Mouse (Mus musculus) left cerebral cortex, adult 2 months (tissue): ENCODE measurements around the gene Ankdd1a. TPM values are rescaled to one million over a fixed set of nuclear protein-coding genes. Genes with fewer than 3 reads are reported as not detected.

Experiments
- DNase-seq, 2 experiments: peaks; one replicate each; pipeline ENCODE4 v3.0.0; 2021 to 2022; ENCODE audit warnings: low spot score in 2 of 2, mixed read lengths in 1 of 2; ENCODE audit errors: extremely low spot score in 1 of 2
- H3K27ac ChIP-seq: fragments of 200-600 bp; 2 replicates; pipeline ENCODE4 v1.8.1; 2022
- H3K4me3 ChIP-seq: fragments of 200-600 bp; 2 replicates; pipeline ENCODE4 v1.8.1; 2022
- CTCF ChIP-seq: fragments of 200-600 bp; IDR thresholded peaks from 2 replicates; pipeline ENCODE4 v1.8.1; 2022; ENCODE audit warnings: antibody characterized with exemption, mild to moderate bottlenecking, moderate library complexity
- intact Hi-C: fragments of 180-260 bp; cut with DNase I; formaldehyde crosslinking; loops from one replicate; pipeline ENCODE4 v1.15.1; 2025
- total RNA-seq, 2 experiments: library from RNA; stranded (reverse); gene quantifications; 2 replicates each; pipeline ENCODE4 v1.2.3; 2021

The Ankdd1a gene
- total RNA-seq, 2 experiments from 2014 or later, result 2.7 to 3.5 TPM

DNA sequence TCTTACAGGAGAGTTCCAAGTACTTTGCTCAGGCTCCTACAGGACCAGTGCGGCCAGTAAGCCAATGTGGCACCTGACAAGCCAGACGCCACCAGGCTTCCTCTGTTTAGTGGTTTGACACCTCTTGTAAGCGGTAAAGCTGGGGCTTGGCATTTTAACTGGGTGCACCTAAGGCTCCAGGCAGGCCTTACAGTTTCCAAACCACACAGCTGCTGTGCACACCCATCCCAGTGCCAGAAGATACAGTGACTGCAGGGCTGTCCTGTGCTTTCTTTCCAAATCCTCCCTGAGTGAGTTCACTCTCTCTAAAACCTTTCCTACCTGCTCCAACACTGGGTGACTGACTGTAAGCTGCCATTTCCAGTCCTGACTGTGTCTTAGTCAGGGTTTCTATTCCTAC lies 28.5 kb downstream of the Ankdd1a start:
- Histone ChIP-seq H3K27ac (no peak overlapping the region), H3K4me3 (no peak overlapping the region)
- DNase-seq, result no peak
- TF ChIP-seq CTCF, result no peak
- intact Hi-C loops, result no loop called here

DNA sequence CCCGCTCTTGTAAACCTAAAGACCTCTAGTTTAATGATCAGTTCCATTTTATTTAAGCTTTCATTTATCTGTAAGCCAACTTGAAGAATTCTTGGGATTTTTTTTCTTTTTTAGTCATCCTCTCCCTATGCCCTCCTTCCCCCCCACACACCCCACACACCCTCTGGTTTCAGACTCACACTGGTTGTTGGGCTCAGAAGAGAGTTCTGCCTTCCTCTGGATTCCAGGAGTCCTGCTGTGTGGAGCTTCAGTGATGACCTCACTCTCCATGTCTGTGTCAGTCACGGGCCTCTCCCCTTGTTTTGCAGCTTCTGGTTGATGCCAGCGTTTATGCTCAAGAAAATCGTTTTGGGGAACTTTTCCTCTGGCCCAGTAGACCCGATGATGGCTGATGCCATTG lies 39.9 kb downstream of the Ankdd1a start:
- TF ChIP-seq CTCF, result no peak
- H3K27ac ChIP-seq, result no peak overlapping the region
- intact Hi-C loops, result no loop called here
- no peak for DNase-seq
- H3K4me3 ChIP-seq, result no peak overlapping the region

DNA sequence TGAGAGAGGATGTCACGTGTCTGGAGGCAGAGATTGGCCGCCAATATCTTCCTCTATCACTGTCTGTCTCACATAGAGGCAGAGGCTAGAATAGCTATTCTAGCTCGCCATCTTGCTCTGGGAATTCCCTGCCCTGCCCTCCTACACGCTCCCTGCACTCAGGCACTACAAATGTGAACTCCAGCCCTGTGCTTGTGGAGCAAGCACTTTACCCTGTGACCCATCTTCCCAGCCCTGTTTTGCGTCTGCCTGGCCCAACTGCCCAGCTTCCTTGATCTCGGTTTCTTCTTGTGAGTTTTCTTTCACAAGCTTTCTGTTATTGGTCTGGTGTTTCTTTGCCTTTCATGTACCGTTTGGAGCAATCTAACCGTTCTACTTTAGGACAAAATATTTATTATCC lies 40.8 kb downstream of the Ankdd1a start:
- intact Hi-C loops, result no loop called here
- DNase-seq, result no peak
- no peak for TF ChIP-seq CTCF
- Histone ChIP-seq H3K4me3 (no peak overlapping the region), H3K27ac (no peak overlapping the region)

DNA sequence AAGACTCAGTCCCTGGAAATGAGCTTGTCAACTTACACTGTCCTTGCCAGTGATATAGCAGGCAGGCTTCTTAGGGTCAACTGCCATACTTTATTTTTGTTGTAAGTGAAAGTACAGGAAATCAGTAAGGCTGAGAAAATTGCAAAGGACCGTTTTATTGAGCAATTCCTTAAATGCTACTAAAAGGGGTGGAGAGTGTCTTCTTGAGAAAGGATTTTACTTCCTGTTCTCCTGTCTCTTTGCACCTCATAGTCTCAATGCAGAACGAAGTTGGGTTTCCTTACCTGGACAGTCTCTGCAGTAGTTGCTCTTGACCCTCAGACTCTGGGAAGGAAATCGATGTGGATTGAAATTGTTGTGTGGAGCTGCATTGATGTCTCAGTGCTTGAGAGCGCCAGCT lies 47.2 kb downstream of the Ankdd1a start:
- intact Hi-C loops, result no loop called here
- DNase-seq, result no peak
- no peak overlapping the region for H3K27ac ChIP-seq
- H3K4me3 ChIP-seq, result no peak overlapping the region
- TF ChIP-seq CTCF, result no peak

DNA sequence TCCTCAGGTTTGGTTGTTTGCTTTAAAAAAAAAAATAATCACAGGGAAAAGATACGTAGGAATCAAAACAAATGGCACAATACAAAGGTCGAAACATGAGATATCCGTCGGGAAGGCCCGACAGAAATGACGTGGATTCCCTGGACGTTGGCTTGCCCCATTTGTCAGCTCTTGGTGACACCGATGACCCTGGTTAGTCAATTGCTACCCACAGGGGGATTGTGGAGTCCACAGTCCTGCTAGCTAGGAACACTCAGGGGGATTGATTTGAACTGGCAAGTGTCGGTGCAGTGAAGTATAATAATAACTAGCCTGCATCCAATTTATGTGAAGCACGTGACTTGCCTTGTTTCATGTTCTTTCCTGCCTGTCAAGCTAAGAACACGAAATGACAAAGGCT lies 52.3 kb downstream of the Ankdd1a start:
- intact Hi-C loops, result no loop called here
- Histone ChIP-seq H3K27ac (no peak overlapping the region), H3K4me3 (no peak overlapping the region)
- TF ChIP-seq CTCF, result no peak
- no peak for DNase-seq

DNA sequence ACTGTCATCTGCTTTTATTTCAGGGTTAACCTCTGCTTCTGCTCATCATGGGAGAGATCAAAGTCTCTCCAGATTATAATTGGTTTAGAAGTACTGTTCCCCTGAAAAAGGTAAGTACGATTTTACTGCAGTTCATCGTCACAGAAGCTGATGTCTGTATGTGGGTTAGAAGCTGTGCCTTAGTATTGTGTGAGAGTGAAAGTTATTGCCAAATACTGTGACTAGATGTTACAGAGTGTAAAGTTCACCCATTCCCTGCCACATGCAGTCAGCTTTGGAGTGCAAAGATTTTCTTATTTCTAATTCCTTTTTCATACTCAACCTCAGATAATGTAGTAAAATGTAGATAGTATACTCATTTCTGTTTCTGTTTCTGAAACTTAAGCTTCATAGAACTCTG lies 54.8 kb downstream of the Ankdd1a start:
- Histone ChIP-seq H3K4me3 (no peak overlapping the region), H3K27ac (no peak overlapping the region)
- DNase-seq, result no peak
- no peak for TF ChIP-seq CTCF
- intact Hi-C loops, result no loop called here

DNA sequence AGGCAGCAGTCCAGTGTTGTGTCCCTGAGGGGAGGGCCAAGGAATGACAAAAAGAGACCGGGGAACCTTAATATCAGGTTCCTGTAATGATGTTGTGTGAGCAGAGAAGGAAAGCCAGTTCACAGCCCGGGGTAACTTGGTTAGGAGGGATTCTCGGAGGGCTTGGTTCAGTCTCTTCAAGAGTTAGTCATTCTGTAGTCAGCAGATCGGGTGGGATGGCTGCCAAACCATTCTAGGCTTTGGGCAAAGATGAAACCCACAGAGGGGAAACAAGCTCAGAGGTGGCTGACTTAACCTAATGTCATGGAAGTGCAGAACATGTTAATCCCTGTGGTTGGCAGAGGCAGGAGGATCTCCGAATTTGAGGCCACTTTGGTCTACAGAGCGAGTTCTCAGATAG lies 55.8 kb downstream of the Ankdd1a start:
- intact Hi-C loops, result loop anchor here (5.0 kb wide), 1 partner anchor 118 kb away; the partner anchor contains the start of gene Plekho2
- no peak for TF ChIP-seq CTCF
- Histone ChIP-seq H3K27ac (no peak overlapping the region), H3K4me3 (no peak overlapping the region)
- no peak for DNase-seq

DNA sequence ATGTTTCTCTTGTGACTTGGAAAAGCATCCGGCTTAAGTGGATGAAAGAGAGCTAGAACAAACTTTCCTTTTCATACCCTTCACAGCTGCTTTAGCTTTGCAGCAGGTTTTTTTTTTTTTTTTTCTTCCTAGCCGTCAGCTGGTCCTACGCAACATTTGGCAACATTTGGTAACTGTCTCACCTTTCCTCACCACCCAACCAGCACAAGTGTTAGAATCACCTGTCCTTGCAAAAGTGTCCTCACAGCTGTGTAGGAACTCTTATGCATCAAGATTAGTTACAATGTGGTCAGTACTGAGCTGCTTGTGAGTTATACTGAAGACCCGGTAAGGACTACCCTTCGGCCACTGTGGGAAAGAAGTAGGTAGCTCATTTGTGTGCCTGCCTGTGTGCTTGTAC lies 57.4 kb downstream of the Ankdd1a start:
- no peak overlapping the region for H3K27ac ChIP-seq
- no peak for DNase-seq
- intact Hi-C loops, result loop anchor here (5.0 kb wide), 1 partner anchor 120 kb away; the partner anchor contains the start of gene Plekho2
- TF ChIP-seq CTCF, result no peak
- H3K4me3 ChIP-seq, result no peak overlapping the region

DNA sequence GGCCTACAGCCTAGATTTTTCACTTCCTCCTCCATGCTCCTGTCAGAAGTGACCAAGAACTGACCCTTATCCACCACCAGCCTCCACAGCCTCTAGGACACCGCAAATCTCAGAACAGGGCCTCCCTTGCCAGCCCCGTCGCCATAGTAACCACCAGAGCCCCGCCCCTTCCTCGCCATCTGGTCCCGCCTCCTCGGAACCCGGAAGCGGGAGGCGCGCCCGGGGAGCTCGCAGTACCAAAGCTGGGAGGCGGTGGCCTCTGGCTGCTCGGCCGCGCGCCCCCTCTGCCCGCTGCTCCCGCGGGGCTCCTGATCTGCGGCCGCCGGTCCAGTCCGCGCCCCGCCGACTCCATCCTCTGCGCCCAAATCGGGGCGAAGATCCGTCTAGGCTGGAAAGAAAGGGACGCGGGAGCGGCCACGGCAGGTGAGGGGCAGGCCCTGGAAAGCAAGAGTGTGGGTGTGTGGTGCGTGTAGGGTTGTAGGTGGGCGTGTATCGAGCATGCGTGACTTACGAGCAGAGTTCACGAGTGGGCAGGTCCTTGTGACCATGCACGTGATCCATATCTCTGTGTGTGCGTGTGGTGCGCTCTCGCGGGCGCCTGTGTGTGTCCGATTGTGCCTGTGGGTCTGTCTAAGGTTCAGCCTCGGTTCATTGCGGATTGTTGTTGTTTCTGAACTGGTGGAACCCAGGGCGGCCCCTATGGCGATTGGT lies 59.1 kb downstream of the Ankdd1a start, which contains the start of gene Spg21:
TSS of gene Spg21 (plus strand) at position 216 of the 711 bp plus-strand sequence.
- H3K4me3 ChIP-seq, result peak within 1 kb of the TSS; percentile 75
- intact Hi-C loops, result loop anchor here (1.0 to 5.0 kb wide), 2 partner anchors 26 to 121 kb away; partner anchors contain the start of genes Mtfmt and Plekho2
- peak; percentile 94 to 96 for DNase-seq
- no peak for TF ChIP-seq CTCF
- peak within 1 kb of the TSS; percentile 92 for H3K27ac ChIP-seq

DNA sequence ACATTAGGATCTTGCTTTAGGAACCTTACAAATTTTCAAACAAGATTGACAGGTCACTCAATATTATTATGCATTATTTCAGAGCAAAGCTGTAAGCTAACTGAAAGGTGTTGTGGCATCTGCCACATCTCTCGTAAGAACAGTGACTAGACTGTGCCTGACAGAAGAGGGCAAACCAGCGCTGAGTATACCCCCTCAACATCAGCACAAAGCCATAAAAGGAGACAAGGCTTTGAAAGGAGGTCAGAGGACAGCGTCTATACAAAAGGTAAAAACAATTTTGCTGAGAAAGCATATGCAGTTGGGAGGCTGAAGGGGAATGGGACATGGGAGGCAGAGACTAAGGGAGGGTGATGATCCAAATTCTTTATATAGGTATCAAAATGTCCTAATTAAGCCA lies 59.8 kb downstream of the Ankdd1a start:
- Histone ChIP-seq H3K4me3 (peak overlapping the region; percentile 75), H3K27ac (peak overlapping the region; percentile 92)
- intact Hi-C loops, result loop anchor here (1.0 to 5.0 kb wide), 2 partner anchors 25 to 122 kb away; partner anchors contain the start of genes Mtfmt and Plekho2
- DNase-seq, result no peak
- no peak for TF ChIP-seq CTCF

DNA sequence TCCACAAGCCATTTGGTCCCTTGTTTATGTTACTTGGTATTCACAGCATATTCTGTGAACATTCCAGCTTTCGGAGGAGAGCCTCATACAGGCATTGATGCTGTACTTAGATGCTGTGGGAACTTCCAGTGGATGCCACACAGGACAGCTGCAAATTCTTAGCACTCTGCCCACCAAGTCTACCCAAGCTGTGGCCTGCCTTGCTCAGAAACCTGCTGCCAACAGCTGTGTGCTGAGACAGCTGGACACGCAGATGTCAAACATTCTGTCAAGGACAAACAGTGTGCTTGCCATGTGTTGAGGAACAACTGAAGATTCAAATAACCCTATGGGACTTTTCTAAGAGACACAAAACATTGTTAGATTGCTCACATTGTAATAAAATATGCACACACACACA lies 61.0 kb downstream of the Ankdd1a start:
- no peak for TF ChIP-seq CTCF
- Histone ChIP-seq H3K4me3 (no peak overlapping the region), H3K27ac (no peak overlapping the region)
- no peak for DNase-seq
- intact Hi-C loops, result no loop called here

DNA sequence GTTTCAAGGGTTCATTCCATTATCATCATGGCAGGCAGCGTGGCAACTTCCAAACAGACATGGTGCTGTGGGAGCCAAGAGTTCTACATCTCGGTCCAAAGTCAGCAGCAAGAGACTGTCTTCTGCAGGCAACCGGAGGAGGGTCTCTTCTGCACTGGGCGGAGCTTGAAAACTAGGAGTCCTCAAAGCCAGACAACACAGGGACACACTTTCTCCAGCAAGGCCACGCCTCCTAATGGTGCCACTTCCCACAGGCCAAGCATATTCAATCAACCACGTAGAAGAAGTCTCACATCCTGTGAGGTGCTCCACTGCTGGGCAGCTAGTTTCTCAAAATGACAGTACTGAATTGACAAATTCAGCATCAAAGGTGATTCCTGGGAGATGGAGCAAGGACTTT lies 72.0 kb downstream of the Ankdd1a start:
- no peak overlapping the region for H3K4me3 ChIP-seq
- no peak for DNase-seq
- H3K27ac ChIP-seq, result no peak overlapping the region
- intact Hi-C loops, result no loop called here
- no peak for TF ChIP-seq CTCF

DNA sequence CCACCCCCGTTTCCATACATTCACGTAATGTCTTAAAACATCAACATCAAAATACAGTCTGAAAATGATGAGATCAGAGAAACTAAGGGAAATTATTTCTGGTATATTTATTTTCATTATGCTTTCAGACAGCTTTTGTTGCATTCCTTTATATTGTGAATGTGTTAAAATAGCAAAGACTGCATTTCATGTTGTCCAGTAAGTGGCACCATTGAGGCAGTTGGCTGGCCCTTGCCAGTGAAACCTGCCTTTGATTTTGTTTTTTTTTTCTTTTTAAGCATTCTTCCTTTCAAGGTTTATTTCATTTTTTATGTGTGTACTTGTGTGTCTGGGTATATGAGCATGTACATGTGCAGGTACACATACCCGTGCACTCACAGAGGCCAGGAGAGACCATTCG lies 75.3 kb downstream of the Ankdd1a start:
- no peak for DNase-seq
- TF ChIP-seq CTCF, result peak; percentile 21
- intact Hi-C loops, result no loop called here
- Histone ChIP-seq H3K27ac (no peak overlapping the region), H3K4me3 (no peak overlapping the region)

Other genes starting within 250 kb of the Ankdd1a start
- gene Clpx, start 225.9 kb downstream of the Ankdd1a start, total RNA-seq, result 10 to 100 TPM; 29.6 to 34.5 TPM
- 10 to 100 TPM; 29.3 to 30.9 TPM for gene Pdcd7, start 174.1 kb downstream of the Ankdd1a start, total RNA-seq
- gene Ubap1l, start 159.2 kb downstream of the Ankdd1a start, total RNA-seq, result 1 to 10 TPM; 4.5 to 7.4 TPM
- under 1 TPM; 0.14 to 0.25 TPM for gene Kbtbd13, start 128.5 kb downstream of the Ankdd1a start, total RNA-seq
- gene Rasl12, start 121.7 kb downstream of the Ankdd1a start, total RNA-seq, result 1 to 10 TPM; 2.3 to 3.2 TPM
- not detected for gene Slc51b, start 97.2 kb downstream of the Ankdd1a start, total RNA-seq
- 10 to 100 TPM; 16.1 to 18.0 TPM for gene Mtfmt, start 84.4 kb downstream of the Ankdd1a start, total RNA-seq
- 10 to 100 TPM; 25.9 to 30.9 TPM for gene Spg21, start 59.2 kb downstream of the Ankdd1a start, total RNA-seq
- 10 to 100 TPM; 13.3 to 15.1 TPM for gene Plekho2, start 59.8 kb upstream of the Ankdd1a start, total RNA-seq
- under 1 TPM; 0.20 to 0.28 TPM for gene Pif1, start 67.0 kb upstream of the Ankdd1a start, total RNA-seq
- 1 to 10 TPM; 2.2 to 3.2 TPM for gene Rbpms2, start 109.5 kb upstream of the Ankdd1a start, total RNA-seq
- 100 to 1,000 TPM; 218 to 230 TPM for gene Oaz2, start 147.8 kb upstream of the Ankdd1a start, total RNA-seq